Mouse (Mus musculus) heart, adult 2 months (tissue): ENCODE measurements around the gene Cfap54.

Experiments
- CTCF ChIP-seq: fragments of 200-600 bp; IDR thresholded peaks from 2 replicates; pipeline ENCODE4 v1.8.1; 2022; ENCODE audit warnings: antibody characterized with exemption, mild to moderate bottlenecking, moderate library complexity
- POLR2A ChIP-seq: fragments of 200-500 bp; IDR thresholded peaks from 2 replicates; pipeline ENCODE4 v1.6.1; 2011; ENCODE audit warnings: mild to moderate bottlenecking, low read depth, low read length, control low read depth; ENCODE audit not compliant: insufficient read depth

- TF ChIP-seq POLR2A (no peak), CTCF (peak; percentile 14; the same call in 1 of the 2 replicates)
These were observed 87.1 kb downstream of the Cfap54 start for GRCm38 (mm10) chr10:92994340-92994739.
